Mouse (Mus musculus): ENCODE data around the gene Hspa1b. TPM values are rescaled to one million over a fixed set of nuclear protein-coding genes. Genes with fewer than 3 reads are reported as not detected.
A peak's percentile ranks its signal among the peaks of the same experiment; 100 is the strongest.
"Not testable (repeated sequence)": the region's sequence is repeated elsewhere in the genome, so short reads cannot be mapped to it uniquely, and the experiment has no call there.

Gene Hspa1b
- polyA plus RNA-seq, 1 experiment from 2014 or later = 0.20 TPM

GRCm38 (mm10) chr17:34957966-34958365 is 1.1 kb downstream of the Hspa1b start:
- DNase-seq (ENCODE audit: low spot score); H3K27ac ChIP-seq; H3K36me3 ChIP-seq; H3K9me3 ChIP-seq; H3K4me3 ChIP-seq; H3K4me1 ChIP-seq: not testable (repeated sequence)
- 28% methylated on average over 21 of the region's 40 CpGs for WGBS
- H3K27me3 ChIP-seq (ENCODE audit: insufficient read depth, poor library complexity, severe bottlenecking) = peaks cover 36% of the 10 kb centered on the region; the same call in 1 of the 2 replicates

- not testable (repeated sequence) for DNase-seq (ENCODE audit: low spot score); H3K4me3 ChIP-seq; H3K9me3 ChIP-seq; H3K4me1 ChIP-seq; H3K36me3 ChIP-seq; H3K27ac ChIP-seq
- peaks cover 31% of the 10 kb centered on the region; the same call in 1 of the 2 replicates for H3K27me3 ChIP-seq (ENCODE audit: insufficient read depth, poor library complexity, severe bottlenecking)
- whole genome bisulfite sequencing = 17% methylated on average over 35 of the region's 40 CpGs
Measured at GRCm38 (mm10) chr17:34957291-34957690, 1.7 kb downstream of the Hspa1b start.

GRCm38 (mm10) chr17:34956340-34956739 is 2.7 kb downstream of the Hspa1b start:
- DNase-seq (ENCODE audit: low spot score) = no peak

GRCm38 (mm10) chr17:34955884-34956283 is 3.2 kb downstream of the Hspa1b start:
- DNase-seq (ENCODE audit: low spot score) = no peak
- Histone ChIP-seq H3K4me3 (no peak overlapping the region), H3K4me1 (peaks cover 12% of the 10 kb centered on the region), H3K9me3 (no peaks in the 10 kb centered on the region), H3K27me3 (ENCODE audit: insufficient read depth, poor library complexity, severe bottlenecking) (peaks cover 22% of the 10 kb centered on the region; the same call in 1 of the 2 replicates), H3K27ac (no peak overlapping the region), H3K36me3 (peaks cover 8% of the 10 kb centered on the region)
- 72% methylated on average over 3 of the region's 3 CpGs for WGBS

More at GRCm38 (mm10) chr17:34956340-34956739, 2.7 kb downstream of the Hspa1b start:
- H3K27me3 ChIP-seq (ENCODE audit: insufficient read depth, poor library complexity, severe bottlenecking) = peaks cover 22% of the 10 kb centered on the region; the same call in 1 of the 2 replicates
- H3K36me3 ChIP-seq = peaks cover 4% of the 10 kb centered on the region; the same call in 1 of the 2 replicates
- H3K27ac ChIP-seq = no peak overlapping the region
- H3K4me3 ChIP-seq = no peak overlapping the region
- H3K9me3 ChIP-seq = no peaks in the 10 kb centered on the region
- WGBS = 19% methylated on average over 1 of the region's 1 CpGs
- H3K4me1 ChIP-seq = peaks cover 7% of the 10 kb centered on the region

GRCm38 (mm10) chr17:34954831-34955230 is 4.2 kb downstream of the Hspa1b start:
- no peak for DNase-seq (ENCODE audit: low spot score)
- H3K9me3 ChIP-seq = no peaks in the 10 kb centered on the region
- peaks cover 22% of the 10 kb centered on the region; the same call in 1 of the 2 replicates for H3K27me3 ChIP-seq (ENCODE audit: insufficient read depth, poor library complexity, severe bottlenecking)
- WGBS = 77% methylated on average over 4 of the region's 4 CpGs
- no peak overlapping the region for H3K27ac ChIP-seq
- peaks cover 13% of the 10 kb centered on the region for H3K4me1 ChIP-seq
- peaks cover 18% of the 10 kb centered on the region for H3K36me3 ChIP-seq
- H3K4me3 ChIP-seq = no peak overlapping the region

- H3K27me3 ChIP-seq (ENCODE audit: insufficient read depth, poor library complexity, severe bottlenecking) = peaks cover 22% of the 10 kb centered on the region; the same call in 1 of the 2 replicates
- WGBS = 94% methylated on average over 4 of the region's 4 CpGs
- peaks cover 24% of the 10 kb centered on the region for H3K36me3 ChIP-seq
- no peaks in the 10 kb centered on the region for H3K9me3 ChIP-seq
- no peak overlapping the region for H3K27ac ChIP-seq
- no peak for DNase-seq (ENCODE audit: low spot score)
- H3K4me1 ChIP-seq = peaks cover 12% of the 10 kb centered on the region
- no peak overlapping the region for H3K4me3 ChIP-seq
Measured at GRCm38 (mm10) chr17:34953904-34954303, 5.1 kb downstream of the Hspa1b start.

- Histone ChIP-seq H3K4me1 (peaks cover 12% of the 10 kb centered on the region), H3K4me3 (peak overlapping the region; percentile 98; the same call in 1 of the 2 replicates), H3K9me3 (no peaks in the 10 kb centered on the region), H3K27me3 (ENCODE audit: insufficient read depth, poor library complexity, severe bottlenecking) (peaks cover 22% of the 10 kb centered on the region; the same call in 1 of the 2 replicates), H3K36me3 (peaks cover 24% of the 10 kb centered on the region), H3K27ac (peak overlapping the region; percentile 98; the same call in 1 of the 2 replicates)
- no peak for DNase-seq (ENCODE audit: low spot score)
- 82% methylated on average over 3 of the region's 3 CpGs for WGBS
Measured at GRCm38 (mm10) chr17:34953258-34953657, 5.8 kb downstream of the Hspa1b start.

- H3K9me3 ChIP-seq = no peaks in the 10 kb centered on the region
- peak overlapping the region; percentile 98 for H3K4me3 ChIP-seq
- DNase-seq (ENCODE audit: low spot score) = peak; percentile 90
- H3K4me1 ChIP-seq = peaks cover 12% of the 10 kb centered on the region
- H3K36me3 ChIP-seq = peaks cover 24% of the 10 kb centered on the region
- H3K27ac ChIP-seq = peak overlapping the region; percentile 98
- 0% methylated on average over 23 of the region's 23 CpGs for WGBS
- H3K27me3 ChIP-seq (ENCODE audit: insufficient read depth, poor library complexity, severe bottlenecking) = peaks cover 22% of the 10 kb centered on the region; the same call in 1 of the 2 replicates
Measured at GRCm38 (mm10) chr17:34952378-34953040, 6.5 kb downstream of the Hspa1b start.

- peak overlapping the region; percentile 98 for H3K27ac ChIP-seq
- peaks cover 19% of the 10 kb centered on the region; the same call in 1 of the 2 replicates for H3K27me3 ChIP-seq (ENCODE audit: insufficient read depth, poor library complexity, severe bottlenecking)
- peak overlapping the region; percentile 98 for H3K4me3 ChIP-seq
- H3K9me3 ChIP-seq = no peaks in the 10 kb centered on the region
- H3K36me3 ChIP-seq = peaks cover 24% of the 10 kb centered on the region
- H3K4me1 ChIP-seq = peaks cover 12% of the 10 kb centered on the region
- DNase-seq (ENCODE audit: low spot score) = no peak
- 0% methylated on average over 29 of the region's 29 CpGs for WGBS
Measured at GRCm38 (mm10) chr17:34951636-34952377, 7.2 kb downstream of the Hspa1b start.

- H3K36me3 ChIP-seq = peaks cover 24% of the 10 kb centered on the region
- H3K4me3 ChIP-seq = peak overlapping the region; percentile 98
- peak overlapping the region; percentile 98 for H3K27ac ChIP-seq
- DNase-seq (ENCODE audit: low spot score) = no peak
- H3K27me3 ChIP-seq (ENCODE audit: insufficient read depth, poor library complexity, severe bottlenecking) = peaks cover 15% of the 10 kb centered on the region; the same call in 1 of the 2 replicates
- no peaks in the 10 kb centered on the region for H3K9me3 ChIP-seq
- WGBS = 43% methylated on average over 10 of the region's 10 CpGs
- peaks cover 12% of the 10 kb centered on the region for H3K4me1 ChIP-seq
Measured at GRCm38 (mm10) chr17:34950514-34951455, 8.3 kb downstream of the Hspa1b start.

- Histone ChIP-seq H3K4me3 (no peak overlapping the region), H3K36me3 (peaks cover 24% of the 10 kb centered on the region), H3K27ac (no peak overlapping the region), H3K4me1 (peaks cover 12% of the 10 kb centered on the region), H3K27me3 (ENCODE audit: insufficient read depth, poor library complexity, severe bottlenecking) (peaks cover 2% of the 10 kb centered on the region; the same call in 1 of the 2 replicates), H3K9me3 (no peaks in the 10 kb centered on the region)
- WGBS = 29% methylated on average over 4 of the region's 4 CpGs
- no peak for DNase-seq (ENCODE audit: low spot score)
Measured at GRCm38 (mm10) chr17:34949553-34949969, 9.5 kb downstream of the Hspa1b start.

Data from heart, embryonic 10.5 days (tissue).